Mouse (Mus musculus): ENCODE measurements at regions not wholly inside any gene's neighbourhood (a gene's known extent, or its start where the extent isn't known, plus 50 kb on each side); places are given as distances from the start of the nearest gene placed in this dataset.

- no peak for DNase-seq (ENCODE audit: low read depth, low spot score)
Observed at GRCm38 (mm10) chr13:54285968-54286367, 85.2 kb upstream of the Cplx2 start.

- DNase-seq (ENCODE audit: low read depth, low spot score), result no peak
Observed at GRCm38 (mm10) chr13:54286616-54287015, 84.5 kb upstream of the Cplx2 start.

- DNase-seq (ENCODE audit: low read depth, low spot score), result no peak
Observed at GRCm38 (mm10) chr13:54290066-54290465, 81.1 kb upstream of the Cplx2 start.

- DNase-seq (ENCODE audit: low read depth, low spot score), result no peak
Observed at GRCm38 (mm10) chr13:54292394-54292793, 78.8 kb upstream of the Cplx2 start.

GRCm38 (mm10) chr13:54293006-54293405 is 78.1 kb upstream of the Cplx2 start:
- no peak for DNase-seq (ENCODE audit: low read depth, low spot score)

- DNase-seq (ENCODE audit: low read depth, low spot score), result no peak
Observed at GRCm38 (mm10) chr13:54295475-54296259, 75.5 kb upstream of the Cplx2 start.

GRCm38 (mm10) chr13:54296260-54296555 is 74.9 kb upstream of the Cplx2 start:
- DNase-seq (ENCODE audit: low read depth, low spot score), result no peak

GRCm38 (mm10) chr13:54298851-54299250 is 72.3 kb upstream of the Cplx2 start:
- no peak for DNase-seq (ENCODE audit: low read depth, low spot score)

- no peak for DNase-seq (ENCODE audit: low read depth, low spot score)
Observed at GRCm38 (mm10) chr13:54299295-54299694, 71.9 kb upstream of the Cplx2 start.

- no peak for DNase-seq (ENCODE audit: low read depth, low spot score)
Observed at GRCm38 (mm10) chr13:54301110-54301509, 70.0 kb upstream of the Cplx2 start.

GRCm38 (mm10) chr13:54301677-54302076 is 69.5 kb upstream of the Cplx2 start:
- no peak for DNase-seq (ENCODE audit: low read depth, low spot score)

- peak; percentile 61 for DNase-seq (ENCODE audit: low read depth, low spot score)
Observed at GRCm38 (mm10) chr13:54302351-54303070, 68.6 kb upstream of the Cplx2 start.

GRCm38 (mm10) chr13:54303071-54303924 is 67.9 kb upstream of the Cplx2 start:
- DNase-seq (ENCODE audit: low read depth, low spot score), result peak; percentile 88

GRCm38 (mm10) chr13:54304251-54304650 is 66.9 kb upstream of the Cplx2 start:
- no peak for DNase-seq (ENCODE audit: low read depth, low spot score)

- DNase-seq (ENCODE audit: low read depth, low spot score), result no peak
Observed at GRCm38 (mm10) chr13:54308591-54308990, 62.6 kb upstream of the Cplx2 start.

GRCm38 (mm10) chr13:54309354-54309753 is 61.8 kb upstream of the Cplx2 start:
- no peak for DNase-seq (ENCODE audit: low read depth, low spot score)

GRCm38 (mm10) chr13:54310144-54310543 is 61.0 kb upstream of the Cplx2 start:
- no peak for DNase-seq (ENCODE audit: low read depth, low spot score)

- DNase-seq (ENCODE audit: low read depth, low spot score), result no peak
Observed at GRCm38 (mm10) chr13:54311327-54312026, 59.7 kb upstream of the Cplx2 start.

GRCm38 (mm10) chr13:54312405-54313185 is 58.6 kb upstream of the Cplx2 start:
- DNase-seq (ENCODE audit: low read depth, low spot score), result no peak

- DNase-seq (ENCODE audit: low read depth, low spot score), result no peak
Observed at GRCm38 (mm10) chr13:54315333-54315732, 55.8 kb upstream of the Cplx2 start.

GRCm38 (mm10) chr13:54316907-54317306 is 54.2 kb upstream of the Cplx2 start:
- DNase-seq (ENCODE audit: low read depth, low spot score), result no peak
